Mouse (Mus musculus): ENCODE measurements around the gene 9430038I01Rik. TPM values are rescaled to one million over a fixed set of nuclear protein-coding genes. Genes with fewer than 3 reads are reported as not detected.
A peak's percentile ranks its signal among the peaks of the same experiment; 100 is the strongest.
"Not testable (repeated sequence)": the region's sequence is repeated elsewhere in the genome, so short reads cannot be mapped to it uniquely, and the experiment has no call there.

Gene 9430038I01Rik
- polyA plus RNA-seq (2015; fragmentation: Nextera tagmentation; extraction: Ambion mirVana) = 10.2 and 12.8 TPM in 2 replicates

GRCm38 (mm10) chr7:137410337-137411197 is at the start of gene 9430038I01Rik:
TSS of gene 9430038I01Rik (minus strand) at chr7:137410762.
- Histone ChIP-seq H3K27ac (peak within 1 kb of the TSS; percentile 92), H3K36me3 (replicated peaks) (no peaks in the 10 kb centered on the region), H3K27me3 (replicated peaks) (no peaks in the 10 kb centered on the region), H3K9ac (peak within 1 kb of the TSS; percentile 73), H3K9me3 (no peaks in the 10 kb centered on the region), H3K4me3 (peak within 1 kb of the TSS; percentile 93), H3K4me1 (peaks cover 8% of the 10 kb centered on the region), H3K4me2 (peak within 1 kb of the TSS; percentile 58)
- WGBS = under 1% methylated on average over 63 of the region's 63 CpGs
- ATAC-seq (replicated peaks) = peak; percentile 100

DNA sequence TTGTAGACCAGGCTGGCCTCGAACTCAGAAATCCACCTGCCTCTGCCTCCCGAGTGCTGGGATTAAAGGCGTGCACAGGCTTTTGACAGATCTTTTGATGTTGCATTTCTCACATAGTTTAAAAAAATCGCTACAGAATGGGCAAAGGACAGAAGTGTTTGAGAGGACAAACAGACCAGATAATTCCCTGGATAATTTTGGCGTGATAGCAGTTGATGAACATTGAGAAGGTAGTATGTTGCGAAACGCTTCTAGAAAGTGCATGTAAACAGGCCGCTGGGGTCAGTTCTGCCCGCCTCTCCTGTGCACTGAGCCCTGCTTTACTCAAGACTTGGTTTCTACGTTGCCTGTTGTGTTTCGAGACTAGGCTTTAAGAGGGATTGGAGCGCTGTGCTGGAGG is 34.8 kb upstream of the 9430038I01Rik start:
- Histone ChIP-seq H3K36me3 (replicated peaks) (peaks cover 3% of the 10 kb centered on the region; the same call in 1 of the 2 replicates), H3K27me3 (replicated peaks) (no peaks in the 10 kb centered on the region), H3K4me2 (no peak overlapping the region), H3K4me3 (no peak overlapping the region), H3K9ac (no peak overlapping the region), H3K4me1 (peaks cover 1% of the 10 kb centered on the region), H3K27ac (no peak overlapping the region), H3K9me3 (no peaks in the 10 kb centered on the region)
- WGBS = 97% methylated on average over 12 of the region's 12 CpGs
- ATAC-seq (replicated peaks) = no peak

GRCm38 (mm10) chr7:137442951-137443350 is 32.4 kb upstream of the 9430038I01Rik start:
- Histone ChIP-seq H3K9me3 (no peaks in the 10 kb centered on the region), H3K36me3 (replicated peaks) (0 out of 2 replicates have a peak, but pooled peaks cover 1% of the 10 kb centered on the region), H3K4me1 (peaks cover 20% of the 10 kb centered on the region), H3K4me3 (no peak overlapping the region), H3K27me3 (replicated peaks) (no peaks in the 10 kb centered on the region), H3K4me2 (no peak overlapping the region), H3K27ac (no peak overlapping the region), H3K9ac (no peak overlapping the region)
- ATAC-seq (replicated peaks) = no peak
- 95% methylated on average over 4 of the region's 4 CpGs for WGBS

GRCm38 (mm10) chr7:137438962-137439361 is 28.4 kb upstream of the 9430038I01Rik start:
- peak overlapping the region; percentile 96 for H3K4me3 ChIP-seq
- not testable (repeated sequence) for H3K36me3 ChIP-seq (replicated peaks); H3K9me3 ChIP-seq; H3K27me3 ChIP-seq (replicated peaks); ATAC-seq (replicated peaks); H3K27ac ChIP-seq
- peaks cover 23% of the 10 kb centered on the region for H3K4me1 ChIP-seq
- peak overlapping the region; percentile 66 for H3K4me2 ChIP-seq
- 86% methylated on average over 7 of the region's 7 CpGs for WGBS
- H3K9ac ChIP-seq = peak overlapping the region; percentile 92; the same call in 1 of the 2 replicates

GRCm38 (mm10) chr7:137438179-137438550 is 27.6 kb upstream of the 9430038I01Rik start:
- peak; percentile 75 for ATAC-seq (replicated peaks)
- Histone ChIP-seq H3K27me3 (replicated peaks) (no peaks in the 10 kb centered on the region), H3K27ac (peak overlapping the region; percentile 89), H3K36me3 (replicated peaks) (no peaks in the 10 kb centered on the region), H3K4me3 (peak overlapping the region; percentile 96), H3K4me2 (peak overlapping the region; percentile 66), H3K4me1 (peaks cover 23% of the 10 kb centered on the region), H3K9ac (peak overlapping the region; percentile 92), H3K9me3 (no peaks in the 10 kb centered on the region)
- 3% methylated on average over 7 of the region's 7 CpGs for WGBS

GRCm38 (mm10) chr7:137437440-137438178 is 27.0 kb upstream of the 9430038I01Rik start, which contains the start of gene Glrx3:
TSS of gene Glrx3 (plus strand) at chr7:137437614.
- H3K9me3 ChIP-seq = no peaks in the 10 kb centered on the region
- H3K4me3 ChIP-seq = peak within 1 kb of the TSS; percentile 96
- H3K4me1 ChIP-seq = peaks cover 23% of the 10 kb centered on the region
- H3K27me3 ChIP-seq (replicated peaks) = no peaks in the 10 kb centered on the region
- H3K4me2 ChIP-seq = peak within 1 kb of the TSS; percentile 66
- H3K9ac ChIP-seq = peak within 1 kb of the TSS; percentile 92
- H3K36me3 ChIP-seq (replicated peaks) = no peaks in the 10 kb centered on the region
- peak; percentile 94 for ATAC-seq (replicated peaks)
- peak within 1 kb of the TSS; percentile 89 for H3K27ac ChIP-seq
- whole genome bisulfite sequencing = under 1% methylated on average over 69 of the region's 69 CpGs

- H3K4me3 ChIP-seq = peak overlapping the region; percentile 96
- peaks cover 23% of the 10 kb centered on the region for H3K4me1 ChIP-seq
- 82% methylated on average over 6 of the region's 6 CpGs for WGBS
- H3K27ac ChIP-seq = peak overlapping the region; percentile 89; the same call in 1 of the 2 replicates
- peak overlapping the region; percentile 66 for H3K4me2 ChIP-seq
- no peak; the same call in 1 of the 2 replicates for ATAC-seq (replicated peaks)
- no peak overlapping the region for H3K9ac ChIP-seq
- H3K9me3 ChIP-seq = no peaks in the 10 kb centered on the region
- no peaks in the 10 kb centered on the region for H3K27me3 ChIP-seq (replicated peaks)
- H3K36me3 ChIP-seq (replicated peaks) = no peaks in the 10 kb centered on the region
Observed at GRCm38 (mm10) chr7:137436901-137437300, 26.3 kb upstream of the 9430038I01Rik start.

DNA sequence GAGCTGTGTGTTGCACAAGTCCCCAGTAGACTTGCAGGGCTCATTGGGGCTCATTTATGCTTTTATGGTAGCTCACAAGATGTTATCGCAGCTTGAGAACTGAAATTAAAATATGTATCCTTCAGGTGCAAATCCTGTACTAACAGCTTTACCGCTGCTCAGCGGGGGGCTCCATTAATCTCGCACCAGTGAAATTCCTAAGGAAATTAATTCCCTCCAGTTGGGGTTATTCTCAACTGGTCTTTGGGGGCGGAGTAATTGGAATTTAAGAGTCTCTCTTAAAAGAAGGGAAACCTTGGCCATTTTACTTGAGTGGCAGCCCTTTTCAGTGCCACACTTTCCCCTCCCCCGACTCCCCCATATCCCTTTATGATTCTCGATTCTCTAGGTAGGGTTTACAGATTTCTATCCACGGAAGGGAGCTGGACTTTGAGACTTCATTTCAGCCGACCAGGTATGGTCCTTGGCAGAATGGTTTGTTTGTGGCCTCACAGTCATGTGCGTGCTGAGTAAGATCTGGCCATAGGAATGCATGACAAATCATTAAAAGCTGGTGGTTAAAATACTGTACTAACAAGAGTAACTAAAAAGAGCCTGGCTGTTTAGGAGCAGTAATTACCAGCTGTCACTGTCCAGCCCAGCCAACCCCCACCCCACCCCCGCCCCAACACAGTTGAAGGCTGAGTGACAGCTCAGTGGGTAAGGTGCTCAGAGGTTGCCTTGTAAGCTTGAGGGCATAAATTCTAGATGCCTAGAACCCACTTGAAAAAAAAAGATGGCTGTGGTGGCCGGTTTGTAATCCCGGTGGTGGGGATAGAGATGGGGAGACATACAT is 21.4 kb upstream of the 9430038I01Rik start:
- H3K9ac ChIP-seq = no peak overlapping the region
- H3K36me3 ChIP-seq (replicated peaks) = no peaks in the 10 kb centered on the region
- no peak overlapping the region for H3K4me3 ChIP-seq
- no peak for ATAC-seq (replicated peaks)
- no peaks in the 10 kb centered on the region for H3K4me1 ChIP-seq
- H3K9me3 ChIP-seq = no peaks in the 10 kb centered on the region
- 40% methylated on average over 13 of the region's 13 CpGs for WGBS
- H3K27ac ChIP-seq = no peak overlapping the region
- H3K27me3 ChIP-seq (replicated peaks) = no peaks in the 10 kb centered on the region
- H3K4me2 ChIP-seq = no peak overlapping the region

DNA sequence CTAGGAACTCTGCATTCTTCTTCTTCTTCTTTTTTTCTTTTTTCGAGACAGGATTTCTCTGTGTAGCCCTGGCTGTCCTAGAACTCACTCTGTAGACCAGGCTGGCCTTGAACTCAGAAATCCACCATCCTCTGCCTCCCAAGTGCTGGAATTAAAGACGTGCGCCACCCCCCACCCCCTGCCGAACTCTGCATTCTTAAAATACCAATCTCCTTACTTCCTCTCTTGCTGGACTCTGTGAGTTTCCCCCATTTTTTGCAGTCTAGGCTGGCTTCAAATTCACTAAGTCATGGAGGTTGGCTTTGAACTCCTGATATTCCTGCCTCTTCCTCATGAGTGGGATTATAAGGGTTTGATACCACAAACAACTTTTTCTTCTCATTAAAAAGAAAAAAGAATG is 16.1 kb upstream of the 9430038I01Rik start:
- 53% methylated on average over 4 of the region's 4 CpGs for WGBS
- H3K36me3 ChIP-seq (replicated peaks) = no peaks in the 10 kb centered on the region
- no peaks in the 10 kb centered on the region for H3K27me3 ChIP-seq (replicated peaks)
- H3K4me3 ChIP-seq = no peak overlapping the region
- ATAC-seq (replicated peaks) = no peak
- H3K27ac ChIP-seq = no peak overlapping the region
- H3K9ac ChIP-seq = no peak overlapping the region
- no peak overlapping the region for H3K4me2 ChIP-seq
- H3K4me1 ChIP-seq = no peaks in the 10 kb centered on the region
- H3K9me3 ChIP-seq = no peaks in the 10 kb centered on the region

DNA sequence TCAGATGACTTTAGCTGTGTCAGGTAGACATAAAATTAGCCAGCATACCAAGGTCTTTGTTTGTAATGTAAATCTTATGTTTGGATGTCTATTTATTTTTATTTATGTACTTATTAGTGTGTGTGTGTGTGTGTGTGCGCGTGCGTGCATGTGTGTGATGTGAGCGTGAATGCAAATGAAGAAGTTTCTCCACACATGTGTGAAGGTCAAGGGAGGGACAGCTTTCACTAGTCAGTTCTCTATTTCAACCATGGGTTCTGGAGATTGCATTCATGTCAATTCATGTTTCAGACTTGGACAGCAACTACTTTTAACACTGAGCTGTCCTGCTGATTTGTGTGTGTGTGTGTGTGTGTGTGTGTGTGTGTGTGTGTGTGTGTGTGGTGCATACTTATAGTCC is 10.7 kb upstream of the 9430038I01Rik start:
- Histone ChIP-seq H3K4me3 (no peak overlapping the region), H3K27me3 (replicated peaks) (no peaks in the 10 kb centered on the region), H3K36me3 (replicated peaks) (no peaks in the 10 kb centered on the region), H3K9ac (no peak overlapping the region), H3K4me1 (no peaks in the 10 kb centered on the region), H3K9me3 (no peaks in the 10 kb centered on the region), H3K4me2 (no peak overlapping the region), H3K27ac (no peak overlapping the region)
- 100% methylated on average over 4 of the region's 4 CpGs for WGBS
- no peak for ATAC-seq (replicated peaks)

- no peak overlapping the region for H3K4me3 ChIP-seq
- H3K27me3 ChIP-seq (replicated peaks) = no peaks in the 10 kb centered on the region
- H3K4me2 ChIP-seq = no peak overlapping the region
- H3K9me3 ChIP-seq = no peaks in the 10 kb centered on the region
- ATAC-seq (replicated peaks) = no peak
- no peak overlapping the region for H3K27ac ChIP-seq
- 88% methylated on average over 2 of the region's 2 CpGs for WGBS
- no peak overlapping the region for H3K9ac ChIP-seq
- no peaks in the 10 kb centered on the region for H3K4me1 ChIP-seq
- no peaks in the 10 kb centered on the region for H3K36me3 ChIP-seq (replicated peaks)
Observed at GRCm38 (mm10) chr7:137420550-137420949, 10.0 kb upstream of the 9430038I01Rik start.

Measured in midbrain, embryonic 15.5 days (tissue).